Mouse (Mus musculus): ENCODE data around the gene Ank2. TPM values are rescaled to one million over a fixed set of nuclear protein-coding genes. Genes with fewer than 3 reads are reported as not detected.

Ank2 gene
- total RNA-seq, 2 experiments from 2014 or later, result 884 to 907 TPM

GRCm38 (mm10) chr3:127295921-127296320, 203.2 kb downstream of the Ank2 start:
- no peak for DNase-seq (ENCODE audit: low spot score in 2 of 2)

- no peak for DNase-seq (ENCODE audit: low spot score in 2 of 2)
These were observed 204.4 kb downstream of the Ank2 start for GRCm38 (mm10) chr3:127294610-127295349.

- DNase-seq (ENCODE audit: low spot score in 2 of 2), result no peak
These were observed 205.1 kb downstream of the Ank2 start for GRCm38 (mm10) chr3:127294079-127294478.

- peak; percentile 59 to 63 for DNase-seq (ENCODE audit: low spot score in 2 of 2)
These were observed 205.7 kb downstream of the Ank2 start for GRCm38 (mm10) chr3:127293479-127293874.

- no peak for DNase-seq (ENCODE audit: low spot score in 2 of 2)
These were observed 206.2 kb downstream of the Ank2 start for GRCm38 (mm10) chr3:127292864-127293478.

- DNase-seq (ENCODE audit: low spot score in 2 of 2), result no peak
These were observed 216.9 kb downstream of the Ank2 start for GRCm38 (mm10) chr3:127282277-127282676.

- no peak for DNase-seq (ENCODE audit: low spot score in 2 of 2)
These were observed 217.8 kb downstream of the Ank2 start for GRCm38 (mm10) chr3:127281390-127281789.

- no peak for DNase-seq (ENCODE audit: low spot score in 2 of 2)
These were observed 218.8 kb downstream of the Ank2 start for GRCm38 (mm10) chr3:127280376-127280775.

GRCm38 (mm10) chr3:127275953-127276352, 223.2 kb downstream of the Ank2 start:
- no peak for DNase-seq (ENCODE audit: low spot score in 2 of 2)

- no peak for DNase-seq (ENCODE audit: low spot score in 2 of 2)
These were observed 226.3 kb downstream of the Ank2 start for GRCm38 (mm10) chr3:127272801-127273200.

- no peak for DNase-seq (ENCODE audit: low spot score in 2 of 2)
These were observed 229.5 kb downstream of the Ank2 start for GRCm38 (mm10) chr3:127269616-127270015.

- peak in 1 of 2 experiments; percentile 21 for DNase-seq (ENCODE audit: low spot score in 2 of 2)
These were observed 231.3 kb downstream of the Ank2 start for GRCm38 (mm10) chr3:127267846-127268245.

- DNase-seq (ENCODE audit: low spot score in 2 of 2), result no peak
These were observed 233.4 kb downstream of the Ank2 start for GRCm38 (mm10) chr3:127265732-127266131.

- no peak for DNase-seq (ENCODE audit: low spot score in 2 of 2)
These were observed 234.0 kb downstream of the Ank2 start for GRCm38 (mm10) chr3:127265182-127265581.

- no peak for DNase-seq (ENCODE audit: low spot score in 2 of 2)
These were observed 238.4 kb downstream of the Ank2 start for GRCm38 (mm10) chr3:127260786-127261166.

GRCm38 (mm10) chr3:127260007-127260785, 239.0 kb downstream of the Ank2 start:
- no peak for DNase-seq (ENCODE audit: low spot score in 2 of 2)

- no peak for DNase-seq (ENCODE audit: low spot score in 2 of 2)
These were observed 240.6 kb downstream of the Ank2 start for GRCm38 (mm10) chr3:127258466-127259075.

GRCm38 (mm10) chr3:127257969-127258368, 241.2 kb downstream of the Ank2 start:
- DNase-seq (ENCODE audit: low spot score in 2 of 2), result peak in 1 of 2 experiments; percentile 23

- DNase-seq (ENCODE audit: low spot score in 2 of 2), result peak; percentile 29 to 56
These were observed 241.7 kb downstream of the Ank2 start for GRCm38 (mm10) chr3:127257279-127257925.

GRCm38 (mm10) chr3:127256681-127257080, 242.5 kb downstream of the Ank2 start:
- DNase-seq (ENCODE audit: low spot score in 2 of 2), result no peak

GRCm38 (mm10) chr3:127250930-127251329, 248.2 kb downstream of the Ank2 start:
- DNase-seq (ENCODE audit: low spot score in 2 of 2), result no peak

Measured in layer of hippocampus, postnatal 10 days (tissue).